Comparison of ENCODE assay signal across 22 mouse cellular contexts in the genomic region with DNA sequence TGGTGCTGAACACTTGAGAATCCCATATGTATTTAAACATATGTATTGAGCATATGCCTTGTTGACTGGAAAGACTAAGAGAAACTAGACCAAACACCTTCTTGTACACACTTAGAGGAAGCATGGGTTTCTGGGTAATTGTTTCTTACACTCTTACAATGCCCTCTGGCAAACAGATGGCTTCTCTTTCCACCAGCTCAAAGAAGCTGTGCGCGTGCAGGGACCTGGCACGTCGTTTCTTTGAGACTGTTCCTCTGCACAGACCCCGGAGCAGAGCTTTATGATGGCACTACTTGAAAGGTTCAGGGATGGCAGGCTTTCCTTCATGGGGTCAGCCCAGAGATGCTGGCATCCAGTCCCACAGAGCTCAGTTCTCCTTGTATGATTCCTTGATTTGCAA. TPM values are rescaled to one million over a fixed set of nuclear protein-coding genes. Genes with fewer than 3 reads are reported as not detected.
DNase-seq lines count a peak whose midpoint lies in the region; ATAC-seq and TF ChIP-seq lines count a peak whose summit lies in the region.
"Had no signal": no experiment of that assay in that cellular context is flagged by ENCODE, and none has a peak within 500 bp of the region (broad histone marks: within the 10 kb centered on the region; RNA-seq: fewer than 3 reads in every experiment).

No protein-coding gene starts in this region.

- DNase-seq in hindbrain, embryonic 10.5 days (ENCODE audit: low spot score): no peak
- no peak for DNase-seq in hindbrain, embryonic 14.5 days (ENCODE audit: low spot score)
- peak; percentile 69 for DNase-seq in brain, embryonic 14.5 days (ENCODE audit: low read depth)
- DNase-seq in limb, embryonic 10.5 days (ENCODE audit: low spot score): no peak
- no peak for DNase-seq in neural tube, embryonic 10.5 days (ENCODE audit: extremely low spot score, low spot score)
- DNase-seq: adrenal gland, postnatal 36 days; gastrocnemius, postnatal 10 days; heart, adult 18-20 months; kidney, adult 2 months; kidney, postnatal 25 days; liver; liver, postnatal 0 days; right cerebral cortex, postnatal 14 days had no signal

- H3K4me1 ChIP-seq in hindbrain, embryonic 10.5 days (replicated peaks): no peaks in the 10 kb centered on the region
- H3K4me1 ChIP-seq in hindbrain, embryonic 14.5 days (replicated peaks; ENCODE audit: control insufficient read depth, insufficient read depth, low read length): no peaks in the 10 kb centered on the region
- peaks cover 11% of the 10 kb centered on the region for H3K4me1 ChIP-seq in limb, embryonic 10.5 days
- H3K4me1 ChIP-seq: neural tube, embryonic 12.5 days; stomach, embryonic 15.5 days had no signal

- peaks cover 2% of the 10 kb centered on the region for H3K79me3 ChIP-seq in C2C12 (ENCODE audit: low read depth)

- H3K4me2 ChIP-seq in hindbrain, embryonic 14.5 days (replicated peaks): no peak overlapping the region
- H3K4me2 ChIP-seq: embryonic facial prominence, embryonic 12.5 days; heart, embryonic 15.5 days; neural tube, embryonic 12.5 days; stomach, embryonic 15.5 days had no signal

- no peak for TF ChIP-seq POLR2A in brain, embryonic 14.5 days (IDR thresholded peaks at IDR 0.05; ENCODE audit: borderline replicate concordance, extremely low read depth, insufficient read depth, insufficient read length, poor library complexity, severe bottlenecking)

- no peak for ATAC-seq in hindbrain, embryonic 14.5 days (ENCODE audit: low FRiP score)
- ATAC-seq in megakaryocyte progenitor cell, adult 5-6 weeks (replicated peaks; ENCODE audit: poor library complexity): no peak
- ATAC-seq: liver, postnatal 0 days had no signal

- H3K36me3 ChIP-seq in hindbrain, embryonic 10.5 days: peaks cover under 1% of the 10 kb centered on the region; the same call in 1 of the 2 replicates
- H3K36me3 ChIP-seq in hindbrain, embryonic 14.5 days (replicated peaks; ENCODE audit: control insufficient read depth, insufficient read depth): no peaks in the 10 kb centered on the region
- H3K36me3 ChIP-seq in C2C12 (ENCODE audit: control insufficient read depth, insufficient read depth): peaks cover 6% of the 10 kb centered on the region
- peaks cover 5% of the 10 kb centered on the region; the same call in 1 of the 2 replicates for H3K36me3 ChIP-seq in limb, embryonic 10.5 days
- H3K36me3 ChIP-seq: embryonic facial prominence, embryonic 12.5 days; heart, embryonic 15.5 days; neural tube, embryonic 12.5 days; stomach, embryonic 15.5 days had no signal

- no peak overlapping the region for H3K4me3 ChIP-seq in hindbrain, embryonic 10.5 days
- H3K4me3 ChIP-seq in hindbrain, embryonic 14.5 days (replicated peaks; ENCODE audit: low read length): no peak overlapping the region
- no peak overlapping the region for H3K4me3 ChIP-seq in C2C12 (ENCODE audit: insufficient read depth, poor library complexity, severe bottlenecking)
- no peak overlapping the region for H3K4me3 ChIP-seq in limb, embryonic 10.5 days
- H3K4me3 ChIP-seq: embryonic facial prominence, embryonic 12.5 days; heart, embryonic 15.5 days; neural tube, embryonic 12.5 days; stomach, embryonic 15.5 days had no signal

- H3K9ac ChIP-seq in hindbrain, embryonic 14.5 days: no peak overlapping the region
- H3K9ac ChIP-seq: embryonic facial prominence, embryonic 12.5 days; heart, embryonic 15.5 days; liver, postnatal 0 days; neural tube, embryonic 12.5 days; stomach, embryonic 15.5 days had no signal

- no peaks in the 10 kb centered on the region for H3K27me3 ChIP-seq in hindbrain, embryonic 10.5 days (ENCODE audit: insufficient read depth, poor library complexity, severe bottlenecking)
- H3K27me3 ChIP-seq in hindbrain, embryonic 14.5 days (ENCODE audit: control insufficient read depth, insufficient read depth, low read length): no peaks in the 10 kb centered on the region
- H3K27me3 ChIP-seq in C2C12 (ENCODE audit: control insufficient read depth, insufficient read depth, insufficient read length): no peaks in the 10 kb centered on the region
- no peaks in the 10 kb centered on the region for H3K27me3 ChIP-seq in limb, embryonic 10.5 days (ENCODE audit: low read depth, poor library complexity, severe bottlenecking)
- H3K27me3 ChIP-seq: embryonic facial prominence, embryonic 12.5 days; heart, embryonic 15.5 days; neural tube, embryonic 12.5 days; stomach, embryonic 15.5 days had no signal

- WGBS in hindbrain, embryonic 10.5 days: 87% methylated on average over 5 of the region's 5 CpGs
- 66% methylated on average over 5 of the region's 5 CpGs for WGBS in hindbrain, embryonic 14.5 days
- 71% methylated on average over 5 of the region's 5 CpGs for WGBS in limb, embryonic 10.5 days

- TF ChIP-seq CTCF in C2C12 (IDR thresholded peaks at IDR 0.05; ENCODE audit: control insufficient read depth, insufficient read depth, insufficient read length): no peak
- no peak for TF ChIP-seq CTCF in brain, embryonic 14.5 days (IDR thresholded peaks at IDR 0.05; ENCODE audit: borderline replicate concordance, extremely low read depth, insufficient read depth, insufficient read length)

- H3K27ac ChIP-seq in hindbrain, embryonic 10.5 days: 0 out of 2 replicates have a peak overlapping the region, but pooled peaks have one; percentile 23
- no peak overlapping the region for H3K27ac ChIP-seq in hindbrain, embryonic 14.5 days
- H3K27ac ChIP-seq in limb, embryonic 10.5 days: peak overlapping the region; percentile 3; the same call in 1 of the 2 replicates
- H3K27ac ChIP-seq: embryonic facial prominence, embryonic 12.5 days; heart, embryonic 15.5 days; neural tube, embryonic 12.5 days; stomach, embryonic 15.5 days had no signal

- no peaks in the 10 kb centered on the region for H3K79me2 ChIP-seq in C2C12 (ENCODE audit: control insufficient read depth, insufficient read depth)

- H3ac ChIP-seq in C2C12 (ENCODE audit: control insufficient read depth, insufficient read length, low read depth): peak overlapping the region; percentile 12

- no peaks in the 10 kb centered on the region for H3K9me3 ChIP-seq in hindbrain, embryonic 10.5 days
- no peaks in the 10 kb centered on the region for H3K9me3 ChIP-seq in hindbrain, embryonic 14.5 days (ENCODE audit: control insufficient read depth, low read length)
- H3K9me3 ChIP-seq in limb, embryonic 10.5 days (replicated peaks): no peaks in the 10 kb centered on the region
- H3K9me3 ChIP-seq: embryonic facial prominence, embryonic 12.5 days; G1E; heart, embryonic 15.5 days; neural tube, embryonic 12.5 days; stomach, embryonic 15.5 days had no signal

TF ChIP-seq in C2C12, 6 proteins besides CTCF, POLR2A, EP300 and RAD21:
- TF ChIP-seq MYOD1 (IDR thresholded peaks at IDR 0.05; ENCODE audit: control insufficient read depth, insufficient read length, low read depth): no peak
- no peak for TF ChIP-seq MYOG (IDR thresholded peaks at IDR 0.05; ENCODE audit: control insufficient read depth, extremely low read depth, insufficient read length)
- no peak for TF ChIP-seq USF1 (IDR thresholded peaks at IDR 0.05; ENCODE audit: low read depth)
- no peak for TF ChIP-seq CEBPB (IDR thresholded peaks at IDR 0.05; ENCODE audit: low read depth)
- no peak for TF ChIP-seq MAX (IDR thresholded peaks at IDR 0.05)
- no peak for TF ChIP-seq FOSL1 (IDR thresholded peaks at IDR 0.05; ENCODE audit: insufficient read depth, low read length, poor library complexity, severe bottlenecking)

RNA-seq across cellular contexts. Expression of a gene that starts 39.4 kb away (rescaled TPM):
- polyA plus RNA-seq in hindbrain, embryonic 10.5 days (2016; fragmentation: Nextera tagmentation; extraction: Ambion mirVana): 0.75 and 0.88 TPM in 2 replicates
- polyA plus RNA-seq in hindbrain, embryonic 14.5 days (2014; fragmentation: Nextera tagmentation; extraction: Ambion mirVana): 3.9 and 4.6 TPM in 2 replicates
- not detected for polyA plus RNA-seq in C2C12 (2012; fragmentation: generic; extraction: Trizol)
- polyA plus RNA-seq in brain, embryonic 14.5 days (2012; rRNA removed): 3.0 and 4.5 TPM in 2 replicates
- polyA plus RNA-seq in limb, embryonic 10.5 days (2016; fragmentation: Nextera tagmentation; extraction: Ambion mirVana): 1.3 and 1.7 TPM in 2 replicates
- total RNA-seq in megakaryocyte progenitor cell, adult 5-6 weeks (2015): not detected in 2 replicates
- total RNA-seq in megakaryocyte progenitor cell, adult 5-6 weeks (2017): not detected in 2 replicates
- total RNA-seq: G1E; heart, adult 18-20 months had no signal

RNA-seq across cellular contexts. Expression of a gene that starts 46.5 kb away (rescaled TPM):
- polyA plus RNA-seq in hindbrain, embryonic 10.5 days (2016; fragmentation: Nextera tagmentation; extraction: Ambion mirVana): not detected in 2 replicates
- polyA plus RNA-seq in hindbrain, embryonic 14.5 days (2014; fragmentation: Nextera tagmentation; extraction: Ambion mirVana): not detected in 2 replicates
- not detected for polyA plus RNA-seq in C2C12 (2012; fragmentation: generic; extraction: Trizol)
- polyA plus RNA-seq in brain, embryonic 14.5 days (2012; rRNA removed): 0.23 TPM in 1 of 2 replicates, not detected in the other
- polyA plus RNA-seq in limb, embryonic 10.5 days (2016; fragmentation: Nextera tagmentation; extraction: Ambion mirVana): not detected in 2 replicates
- total RNA-seq in megakaryocyte progenitor cell, adult 5-6 weeks (2015): not detected in 2 replicates
- total RNA-seq in megakaryocyte progenitor cell, adult 5-6 weeks (2017): not detected in 2 replicates
- total RNA-seq: gastrocnemius, postnatal 10 days; layer of hippocampus, postnatal 10 days; left cerebral cortex, postnatal 10 days had no signal
- polyA plus RNA-seq: embryonic facial prominence, embryonic 12.5 days; G1E; heart, embryonic 15.5 days; neural tube, embryonic 12.5 days had no signal

RNA-seq across cellular contexts. Expression of a gene that starts 51.5 kb away (rescaled TPM):
- not detected in 2 replicates for polyA plus RNA-seq in hindbrain, embryonic 10.5 days (2016; fragmentation: Nextera tagmentation; extraction: Ambion mirVana)
- polyA plus RNA-seq in hindbrain, embryonic 14.5 days (2014; fragmentation: Nextera tagmentation; extraction: Ambion mirVana): not detected in 2 replicates
- not detected for polyA plus RNA-seq in C2C12 (2012; fragmentation: generic; extraction: Trizol)
- polyA plus RNA-seq in brain, embryonic 14.5 days (2012; rRNA removed): 0.19 and 0.26 TPM in 2 replicates
- 0.13 TPM in 1 of 2 replicates, not detected in the other for polyA plus RNA-seq in limb, embryonic 10.5 days (2016; fragmentation: Nextera tagmentation; extraction: Ambion mirVana)
- total RNA-seq in megakaryocyte progenitor cell, adult 5-6 weeks (2015): not detected in 2 replicates
- total RNA-seq in megakaryocyte progenitor cell, adult 5-6 weeks (2017): not detected in 2 replicates
- total RNA-seq: G1E; gastrocnemius, postnatal 10 days; heart, adult 18-20 months; layer of hippocampus, postnatal 10 days; left cerebral cortex, postnatal 10 days had no signal
- polyA plus RNA-seq: embryonic facial prominence, embryonic 12.5 days; G1E; neural tube, embryonic 12.5 days had no signal
